Mouse (Mus musculus) kidney, adult 2 months (tissue): ENCODE measurements at regions not wholly inside any gene's neighbourhood (a gene's known extent, or its start where the extent isn't known, plus 50 kb on each side); places are given as distances from the start of the nearest gene placed in this dataset.

Experiments
- CTCF ChIP-seq: fragments of 200-500 bp; conservative IDR thresholded peaks from 2 replicates; pipeline ENCODE4 v1.5.1; 2011; ENCODE audit warnings: low read depth, mild to moderate bottlenecking, control low read depth, low read length, moderate library complexity, mixed read lengths; ENCODE audit not compliant: insufficient read depth, insufficient read length
- POLR2A ChIP-seq: fragments of 200-500 bp; IDR thresholded peaks from one replicate; pipeline ENCODE4 v1.6.1; 2011; ENCODE audit warnings: low read depth, low read length, control low read depth

DNA sequence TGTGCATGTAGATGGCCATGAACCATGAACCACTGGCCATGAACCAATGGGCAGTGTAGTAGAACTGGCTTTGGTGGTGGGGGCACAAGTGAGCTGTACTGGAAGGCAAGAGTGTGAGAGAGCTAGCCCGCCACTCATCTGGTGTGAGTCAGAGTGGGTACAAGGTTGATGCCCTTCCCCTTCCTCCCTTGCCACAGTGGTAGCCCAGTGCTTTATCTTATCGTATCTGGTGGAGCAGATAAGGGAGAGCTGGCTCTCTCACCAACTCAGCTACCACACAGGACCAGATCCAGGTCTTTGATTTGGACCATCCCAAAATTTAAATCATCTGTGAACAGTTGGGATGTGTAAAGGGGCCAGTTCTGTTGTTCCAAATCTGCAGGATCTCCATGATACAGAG is 173.9 kb downstream of the Kdr start:
- TF ChIP-seq CTCF (no peak), POLR2A (no peak)
